Mouse (Mus musculus) spleen, postnatal 10 days (tissue): Measurements from ENCODE around the gene Pdcd4.
"Not testable (repeated sequence)": the region's sequence is repeated elsewhere in the genome, so short reads cannot be mapped to it uniquely, and the experiment has no call there.

Experiments
- DNase-seq, 2 experiments: peaks; one replicate each; pipeline ENCODE4 v3.0.0; 2021 to 2022; ENCODE audit warnings: low spot score in 2 of 2

Gene Pdcd4

GRCm38 (mm10) chr19:53899941-53900610 is 8.0 kb downstream of the Pdcd4 start:
- DNase-seq, result peak; percentile 29 to 37

- DNase-seq, result peak; percentile 48 to 64
Observed at GRCm38 (mm10) chr19:53901931-53902738, 10.1 kb downstream of the Pdcd4 start.

DNA sequence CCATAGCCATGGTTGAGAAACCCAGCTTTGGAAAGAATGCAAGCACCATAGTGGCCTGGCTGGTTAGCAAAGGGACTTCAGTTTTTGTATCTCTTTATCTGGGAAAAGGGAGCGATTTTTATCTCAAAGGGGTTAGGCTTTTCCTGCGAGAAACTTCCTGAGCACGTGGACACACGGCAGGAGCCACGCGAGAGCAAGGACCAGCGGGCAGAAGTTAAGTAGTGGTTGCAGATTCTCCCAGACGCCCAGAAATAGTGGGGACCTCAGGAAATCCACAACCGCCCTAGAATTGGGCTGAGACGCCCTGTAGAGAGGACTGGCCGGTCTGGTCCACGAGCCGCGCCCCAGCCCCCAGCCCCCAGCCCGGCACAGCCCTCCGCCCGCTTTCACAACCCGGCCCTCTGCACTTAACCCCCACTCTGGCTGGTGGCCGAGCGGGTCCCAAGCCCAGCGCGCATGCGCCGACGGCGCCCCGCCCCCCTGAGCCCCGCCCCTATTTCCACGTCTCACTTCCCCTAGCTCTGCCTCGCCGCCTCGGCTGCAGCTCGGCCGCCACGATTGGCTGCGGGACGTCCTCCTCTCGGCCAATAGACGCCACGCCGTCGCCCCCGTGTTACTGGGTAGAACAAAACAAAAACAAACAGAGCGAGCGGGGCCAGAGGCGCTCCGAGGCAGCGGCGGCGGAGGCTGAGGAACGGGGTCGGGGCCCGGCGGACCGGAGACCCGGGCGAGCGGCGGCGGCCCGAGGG is 10.9 kb downstream of the Pdcd4 start:
- peak; percentile 89 to 95 for DNase-seq

DNA sequence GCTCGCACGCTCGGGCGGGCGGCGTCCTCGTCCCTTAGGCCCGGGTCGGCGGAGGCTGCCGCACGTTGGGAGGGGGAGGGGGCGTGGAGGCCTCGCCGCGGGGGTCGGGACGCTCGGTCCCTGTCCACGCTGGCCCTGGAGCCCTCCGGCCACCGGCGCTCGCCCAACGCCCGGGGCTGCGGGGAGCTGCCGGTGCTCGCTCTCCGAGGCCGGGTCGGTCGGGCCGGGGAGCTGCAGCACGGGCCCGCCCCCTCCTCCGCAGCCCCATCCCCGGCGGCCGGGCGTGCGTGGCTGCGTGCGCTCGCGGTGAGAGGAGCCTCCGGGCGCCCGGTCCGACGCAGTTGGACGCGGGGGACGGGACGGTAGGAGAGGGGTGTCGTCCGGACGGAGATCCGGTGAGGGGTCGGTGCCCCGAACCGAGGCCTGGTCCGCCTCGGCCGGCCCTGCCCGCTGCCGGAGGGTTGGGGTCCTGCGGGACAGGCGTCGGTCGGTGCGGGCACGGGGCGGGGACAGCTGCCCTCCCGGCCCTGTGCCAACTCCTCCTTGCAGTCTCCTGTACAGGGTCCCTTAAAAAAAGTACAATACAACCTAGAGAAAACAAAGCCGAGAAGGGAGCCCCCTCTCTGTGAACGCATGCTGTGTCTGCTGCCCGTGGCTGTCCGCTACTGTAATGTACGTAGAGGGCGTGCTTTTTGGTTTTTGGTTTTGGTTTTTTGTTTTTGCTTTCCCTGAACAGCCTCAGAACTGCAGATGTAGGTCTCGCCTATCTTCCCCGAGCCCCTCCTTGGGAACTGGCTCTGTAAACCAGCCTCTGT is 11.7 kb downstream of the Pdcd4 start:
- DNase-seq, result peak; percentile 64 to 68

DNA sequence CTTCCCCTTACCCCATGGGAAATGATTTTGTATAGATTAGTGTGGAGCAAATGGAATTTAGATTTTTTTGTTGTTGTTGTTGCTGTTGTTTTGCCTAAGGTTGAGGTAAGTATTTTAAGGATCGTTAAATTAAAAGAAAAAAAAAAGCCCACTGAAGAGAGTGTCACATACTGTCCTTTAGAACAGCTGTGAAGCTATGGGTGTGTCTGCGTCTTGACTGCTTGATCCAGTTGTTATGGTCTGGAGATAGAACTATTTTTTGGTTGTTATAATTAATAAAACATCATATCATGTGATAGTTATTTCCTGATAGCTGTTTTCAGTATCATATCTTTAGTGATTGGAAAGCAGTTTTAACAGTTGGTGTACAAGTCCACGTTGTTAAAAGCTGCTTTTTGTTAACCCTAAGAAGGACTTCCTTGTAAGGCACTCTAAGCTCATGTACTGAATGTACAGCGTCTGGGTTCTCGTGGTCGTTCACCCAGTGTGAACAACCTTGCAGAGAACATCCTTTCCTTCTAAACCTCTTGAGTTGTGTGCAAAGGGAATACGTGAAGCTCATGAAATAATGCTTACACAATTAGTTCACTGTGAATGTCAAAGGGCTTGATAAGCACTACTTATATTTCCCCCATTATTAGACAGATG is 12.9 kb downstream of the Pdcd4 start:
- DNase-seq, result no peak

DNA sequence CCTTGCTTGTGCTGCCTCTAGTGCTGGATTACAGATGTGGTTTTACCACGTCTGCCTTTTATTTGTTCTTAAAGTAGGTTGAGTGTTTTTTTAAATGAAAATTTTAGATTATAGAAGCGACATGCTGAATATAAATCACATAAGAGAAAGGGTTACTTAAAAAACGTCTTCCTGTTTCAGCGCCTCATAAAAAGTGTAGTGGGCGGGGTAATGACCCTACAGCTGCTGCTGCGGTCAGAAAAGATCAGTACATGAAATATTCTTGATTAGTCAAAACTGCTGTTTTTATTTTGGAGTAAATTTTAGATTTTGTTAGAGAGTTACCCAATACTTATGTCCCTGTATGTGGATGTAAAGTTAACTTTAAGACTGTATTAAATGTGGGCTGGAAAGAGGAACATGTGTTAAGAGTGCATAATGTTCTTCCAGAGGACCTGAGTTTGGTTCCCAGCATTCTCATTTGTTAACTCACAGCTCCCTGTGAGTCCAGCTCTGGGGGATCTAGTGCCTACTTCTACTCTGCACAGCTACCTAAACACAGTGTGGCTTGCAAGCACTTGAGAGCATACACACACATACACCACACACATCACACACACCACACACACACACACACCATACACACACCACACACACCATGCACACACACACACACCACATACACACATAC is 14.1 kb downstream of the Pdcd4 start:
- DNase-seq, result no peak

DNA sequence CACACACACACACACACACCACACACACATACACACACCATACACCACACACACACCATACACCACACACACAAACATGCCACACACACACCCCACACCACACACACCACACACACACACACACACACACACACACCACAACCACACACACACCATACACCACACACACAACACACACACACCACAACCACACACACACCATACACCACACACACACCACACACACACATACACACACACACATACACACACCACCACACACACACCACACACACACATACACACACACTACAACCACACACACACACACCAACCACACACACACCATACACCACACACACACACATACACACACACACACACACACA is 14.7 kb downstream of the Pdcd4 start:
- DNase-seq, result not testable (repeated sequence)

DNA sequence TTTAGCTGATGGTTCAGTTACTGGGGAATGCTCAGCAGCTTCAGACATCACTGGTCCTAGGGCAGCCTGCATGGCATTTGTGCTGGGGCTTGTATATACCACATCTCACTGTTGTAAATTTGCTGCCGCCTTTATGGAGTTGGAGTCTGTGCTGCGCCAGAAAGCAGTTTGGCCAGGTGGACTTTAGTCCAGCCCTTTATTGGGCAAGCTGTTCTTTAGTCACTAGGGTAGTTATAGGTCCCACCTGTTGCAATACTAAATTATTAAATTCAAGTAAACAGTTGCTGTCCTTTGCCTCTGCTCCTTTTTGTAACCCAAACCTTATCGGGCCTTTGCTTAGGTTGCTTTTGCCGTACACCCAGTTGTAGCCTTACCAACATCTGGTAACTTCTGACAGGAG is 22.9 kb downstream of the Pdcd4 start:
- DNase-seq, result no peak

DNA sequence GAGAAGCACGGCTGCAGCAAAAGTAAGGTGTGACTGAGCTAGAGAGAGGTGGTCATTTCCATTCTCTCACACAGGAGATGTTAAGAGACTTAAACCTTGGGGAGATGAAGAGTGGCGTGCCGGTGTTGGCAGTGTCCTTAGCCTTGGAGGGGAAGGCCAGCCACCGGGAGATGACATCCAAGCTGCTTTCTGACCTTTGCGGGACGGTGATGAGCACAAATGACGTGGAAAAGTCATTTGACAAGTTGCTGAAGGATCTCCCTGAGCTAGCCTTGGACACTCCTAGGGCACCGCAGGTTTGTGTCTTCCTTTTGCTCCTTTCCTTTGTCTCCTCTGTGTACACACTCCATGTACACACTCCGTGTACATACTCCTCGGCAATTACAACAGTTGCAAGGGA is 27.5 kb downstream of the Pdcd4 start:
- DNase-seq, result no peak

- not testable (repeated sequence) for DNase-seq
Observed at GRCm38 (mm10) chr19:53921996-53922395, 30.0 kb downstream of the Pdcd4 start.

GRCm38 (mm10) chr19:53925338-53925751 is 33.3 kb downstream of the Pdcd4 start:
- DNase-seq, result peak in 1 of 2 experiments; percentile 68

GRCm38 (mm10) chr19:53926705-53927104 is 34.7 kb downstream of the Pdcd4 start:
- no peak for DNase-seq

GRCm38 (mm10) chr19:53929218-53929617 is 37.2 kb downstream of the Pdcd4 start:
- DNase-seq, result no peak

DNA sequence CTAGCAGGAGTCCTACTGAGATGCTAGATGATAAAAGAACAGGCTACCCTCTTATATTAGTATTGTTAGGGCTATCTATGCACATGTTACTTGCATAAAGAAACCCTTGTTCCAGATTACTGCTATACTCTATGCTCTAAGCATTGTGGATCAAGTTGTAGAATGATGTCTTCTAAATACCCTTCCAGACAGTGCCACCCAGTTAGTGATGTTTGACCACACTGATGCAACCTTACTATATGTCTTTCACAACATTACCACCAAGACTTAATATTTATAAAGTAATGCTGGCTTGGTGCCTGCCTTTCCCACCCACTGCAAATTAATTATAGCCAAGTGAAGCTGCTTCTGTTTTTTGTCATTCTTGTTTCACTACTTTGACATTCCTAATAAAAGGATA is 41.0 kb downstream of the Pdcd4 start:
- no peak for DNase-seq

GRCm38 (mm10) chr19:53934046-53934445 is 42.0 kb downstream of the Pdcd4 start:
- no peak for DNase-seq

- DNase-seq, result no peak
Observed at GRCm38 (mm10) chr19:53939467-53939866, 47.4 kb downstream of the Pdcd4 start.

- DNase-seq, result no peak
Observed at GRCm38 (mm10) chr19:53941139-53941538, 49.1 kb downstream of the Pdcd4 start.

DNA sequence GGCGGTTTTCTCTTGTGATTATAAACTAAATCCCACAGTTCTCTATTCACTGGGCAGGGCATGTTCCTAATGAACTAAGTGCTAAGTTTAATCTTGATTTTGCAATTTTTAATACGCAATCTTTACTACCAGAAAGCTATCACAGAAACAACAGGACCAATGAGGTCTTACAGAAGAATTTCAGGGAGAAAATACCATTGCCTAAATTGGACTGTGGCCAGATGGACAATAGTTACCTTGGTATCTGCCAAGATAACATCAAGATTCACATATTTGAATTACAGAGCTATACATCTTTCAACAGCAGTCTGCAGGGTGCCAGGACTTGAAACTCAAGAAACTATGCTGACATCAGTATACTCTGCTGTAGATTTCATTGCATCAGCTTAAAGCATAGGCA is 50.3 kb downstream of the Pdcd4 start:
- DNase-seq, result no peak

DNA sequence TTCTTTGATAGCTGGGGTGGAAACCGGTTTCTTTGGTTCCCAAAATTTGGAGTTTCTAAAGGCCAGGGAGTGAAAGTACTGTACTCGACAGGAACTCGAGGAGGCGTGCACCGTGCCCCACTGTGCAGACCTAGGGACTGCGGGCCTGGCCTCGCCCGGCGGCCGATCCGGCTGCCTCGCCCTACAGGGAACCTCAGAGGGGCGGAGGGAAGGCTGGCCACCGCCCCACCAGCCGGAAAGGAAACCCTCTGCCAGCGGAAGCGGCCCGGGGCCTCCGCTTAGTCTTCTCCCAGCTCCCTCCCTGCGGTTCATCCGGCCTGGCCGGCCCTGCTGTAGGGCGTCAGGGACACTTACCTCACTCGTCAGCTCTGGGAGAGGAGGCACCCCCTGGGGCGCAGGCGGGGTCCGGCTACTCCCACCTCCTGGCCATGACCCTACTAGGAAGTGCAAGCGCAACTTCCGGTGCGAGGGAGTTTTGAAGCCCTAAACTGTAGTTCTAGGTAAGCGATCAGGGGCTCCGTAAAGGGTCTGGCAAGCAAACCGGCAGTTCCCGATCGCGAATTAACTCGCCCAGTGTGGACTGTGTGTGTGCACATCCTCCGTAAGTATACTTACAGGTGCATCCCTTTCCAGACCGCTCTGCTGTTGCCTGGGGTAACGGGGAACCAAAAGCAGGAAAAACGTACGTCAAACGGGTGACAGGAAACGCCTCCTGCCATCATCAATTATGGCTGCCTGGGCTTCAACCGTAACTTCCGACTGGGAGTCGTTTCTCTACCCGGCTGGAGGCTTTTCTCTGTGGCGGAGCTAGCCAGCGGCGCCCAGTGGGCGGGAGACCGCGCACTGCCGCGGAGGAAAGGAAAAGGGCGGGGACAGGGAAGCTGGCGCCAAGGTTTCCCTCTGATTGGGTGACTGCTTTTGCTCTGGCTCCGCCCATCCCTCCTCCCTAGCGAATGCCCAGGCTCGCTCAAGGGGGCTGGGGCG is 52.1 kb downstream of the Pdcd4 start, which contains the start of the genes Shoc2 and Bbip1:
TSS of gene Shoc2 (plus strand) at position 505 of the 984 bp plus-strand sequence.
TSS of gene Bbip1 (minus strand) at position 826 of the 984 bp plus-strand sequence.
- peak; percentile 94 to 100 for DNase-seq
